Mouse (Mus musculus) cortical plate, adult 2 months (tissue): ENCODE results near the gene Mis18a.

Experiments
- CTCF ChIP-seq: fragments of 200-500 bp; IDR thresholded peaks from 2 replicates; pipeline ENCODE4 v1.5.1; 2011; ENCODE audit warnings: mild to moderate bottlenecking, control low read depth, low read length; ENCODE audit not compliant: insufficient read depth; ENCODE audit errors: extremely low read depth
- POLR2A ChIP-seq: fragments of 200-500 bp; IDR thresholded peaks from 2 replicates; pipeline ENCODE4 v1.6.1; 2011; ENCODE audit warnings: mild to moderate bottlenecking, low read length, control low read depth; ENCODE audit not compliant: insufficient read depth; ENCODE audit errors: extremely low read depth

DNA sequence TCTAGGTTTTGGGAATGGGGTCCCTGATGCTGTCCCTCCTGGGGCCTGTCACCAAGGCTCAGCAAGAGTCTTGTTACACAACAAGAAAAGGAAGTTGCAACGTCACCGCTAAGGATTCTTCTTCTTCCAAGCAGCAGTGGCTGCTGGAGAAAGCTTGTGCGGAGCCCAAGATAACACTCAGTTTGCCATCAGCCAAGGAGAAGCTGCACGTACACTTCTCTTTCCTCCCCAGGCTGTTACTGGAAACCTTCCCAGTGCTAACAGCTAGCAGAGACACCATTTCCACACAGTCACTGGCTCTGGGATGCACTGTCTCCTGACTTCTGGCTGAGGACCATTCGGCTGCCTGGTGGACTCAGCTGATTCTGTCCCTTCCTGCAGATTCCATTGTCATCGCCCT, 19.9 kb upstream of the Mis18a start:
- no peak for TF ChIP-seq POLR2A
- TF ChIP-seq CTCF = no peak
